Mouse (Mus musculus): ENCODE results near the gene Ppfibp1.

Ppfibp1 gene

GRCm38 (mm10) chr6:146881896-146882770, 6.2 kb upstream of the Ppfibp1 start:
- no peak for DNase-seq (ENCODE audit: low read depth, low spot score)

GRCm38 (mm10) chr6:146883426-146883825, 4.9 kb upstream of the Ppfibp1 start:
- no peak for DNase-seq (ENCODE audit: low read depth, low spot score)

- DNase-seq (ENCODE audit: low read depth, low spot score), result no peak
Observed at GRCm38 (mm10) chr6:146884171-146884570, 4.1 kb upstream of the Ppfibp1 start.

- DNase-seq (ENCODE audit: low read depth, low spot score), result peak; percentile 29
Observed at GRCm38 (mm10) chr6:146884851-146885250, 3.4 kb upstream of the Ppfibp1 start.

- DNase-seq (ENCODE audit: low read depth, low spot score), result no peak
Observed at GRCm38 (mm10) chr6:146888660-146889490, 588 bp downstream of the Ppfibp1 start.

GRCm38 (mm10) chr6:146890215-146890614, 1.9 kb downstream of the Ppfibp1 start:
- no peak for DNase-seq (ENCODE audit: low read depth, low spot score)

- no peak for DNase-seq (ENCODE audit: low read depth, low spot score)
Observed at GRCm38 (mm10) chr6:146890633-146891032, 2.3 kb downstream of the Ppfibp1 start.

GRCm38 (mm10) chr6:146893890-146894289, 5.6 kb downstream of the Ppfibp1 start:
- DNase-seq (ENCODE audit: low read depth, low spot score), result no peak

- DNase-seq (ENCODE audit: low read depth, low spot score), result no peak
Observed at GRCm38 (mm10) chr6:146898709-146899108, 10.4 kb downstream of the Ppfibp1 start.

- DNase-seq (ENCODE audit: low read depth, low spot score), result no peak
Observed at GRCm38 (mm10) chr6:146899647-146900046, 11.4 kb downstream of the Ppfibp1 start.

GRCm38 (mm10) chr6:146901929-146902328, 13.6 kb downstream of the Ppfibp1 start:
- DNase-seq (ENCODE audit: low read depth, low spot score), result no peak

GRCm38 (mm10) chr6:146903632-146904031, 15.3 kb downstream of the Ppfibp1 start:
- no peak for DNase-seq (ENCODE audit: low read depth, low spot score)

GRCm38 (mm10) chr6:146904707-146905106, 16.4 kb downstream of the Ppfibp1 start:
- DNase-seq (ENCODE audit: low read depth, low spot score), result no peak

GRCm38 (mm10) chr6:146906000-146906786, 17.9 kb downstream of the Ppfibp1 start:
- DNase-seq (ENCODE audit: low read depth, low spot score), result no peak

GRCm38 (mm10) chr6:146907061-146907794, 18.9 kb downstream of the Ppfibp1 start:
- no peak for DNase-seq (ENCODE audit: low read depth, low spot score)

GRCm38 (mm10) chr6:146907795-146908190, 19.5 kb downstream of the Ppfibp1 start:
- DNase-seq (ENCODE audit: low read depth, low spot score), result no peak

- DNase-seq (ENCODE audit: low read depth, low spot score), result no peak
Observed at GRCm38 (mm10) chr6:146908801-146909200, 20.5 kb downstream of the Ppfibp1 start.

GRCm38 (mm10) chr6:146909725-146910489, 21.6 kb downstream of the Ppfibp1 start:
- DNase-seq (ENCODE audit: low read depth, low spot score), result no peak

- no peak for DNase-seq (ENCODE audit: low read depth, low spot score)
Observed at GRCm38 (mm10) chr6:146910801-146911200, 22.5 kb downstream of the Ppfibp1 start.

GRCm38 (mm10) chr6:146912835-146913488, 24.7 kb downstream of the Ppfibp1 start:
- no peak for DNase-seq (ENCODE audit: low read depth, low spot score)
